In genomic region chr12:83687934-83688315, GRCm38 (mm10) we compare ENCODE assay signal across 8 mouse cellular contexts. TPM values are rescaled to one million over a fixed set of nuclear protein-coding genes. Genes with fewer than 3 reads are reported as not detected.
DNase-seq lines count a peak whose midpoint lies in the region; ATAC-seq and TF ChIP-seq lines count a peak whose summit lies in the region.

Gene Psen1, plus strand, starts transcription at chr12:83688152.

- H3K36me3 ChIP-seq in G1E (replicated peaks), result peaks cover 44% of the 10 kb centered on the region
- H3K36me3 ChIP-seq in forebrain, postnatal 0 days (ENCODE audit: insufficient read depth), result peaks cover 9% of the 10 kb centered on the region; the same call in 1 of the 2 replicates
- no peaks in the 10 kb centered on the region for H3K36me3 ChIP-seq in lung, embryonic 15.5 days

- peaks cover 44% of the 10 kb centered on the region for H3K4me1 ChIP-seq in G1E (ENCODE audit: insufficient read depth, low read depth, low read length)
- peaks cover 7% of the 10 kb centered on the region for H3K4me1 ChIP-seq in forebrain, postnatal 0 days (ENCODE audit: insufficient read depth)
- peaks cover 15% of the 10 kb centered on the region for H3K4me1 ChIP-seq in lung, embryonic 15.5 days

- peak within 1 kb of the TSS; percentile 87 for H3K27ac ChIP-seq in forebrain, postnatal 0 days (ENCODE audit: low read depth, low read length)
- H3K27ac ChIP-seq in lung, embryonic 15.5 days, result peak within 1 kb of the TSS; percentile 91

- no peaks in the 10 kb centered on the region for H3K27me3 ChIP-seq in G1E (ENCODE audit: insufficient read depth, low read length)
- H3K27me3 ChIP-seq in forebrain, postnatal 0 days (ENCODE audit: insufficient read depth, low read length), result no peaks in the 10 kb centered on the region
- H3K27me3 ChIP-seq in lung, embryonic 15.5 days, result no peaks in the 10 kb centered on the region

- peak within 1 kb of the TSS; percentile 77 for H3K4me2 ChIP-seq in forebrain, postnatal 0 days (ENCODE audit: low read depth)
- peak within 1 kb of the TSS; percentile 72 for H3K4me2 ChIP-seq in lung, embryonic 15.5 days

- peak within 1 kb of the TSS; percentile 65 for H3K9ac ChIP-seq in forebrain, postnatal 0 days
- H3K9ac ChIP-seq in lung, embryonic 15.5 days, result peak within 1 kb of the TSS; percentile 80

- peak; percentile 90 for ATAC-seq in G1E (ENCODE audit: extremely low read depth, insufficient number of reproducible peaks, low FRiP score, poor library complexity, severe bottlenecking)
- peak; percentile 99 for ATAC-seq in forebrain, postnatal 0 days
- peak; percentile 99 for ATAC-seq in lung, embryonic 15.5 days (ENCODE audit: borderline replicate concordance, extremely low read depth, low FRiP score, low TSS enrichment)

- no peak for TF ChIP-seq CTCF in G1E (IDR thresholded peaks at IDR 0.05; ENCODE audit: low read depth, low read length)
- 0 out of 2 replicates have a peak, but pooled peaks have one; percentile 19 for TF ChIP-seq CTCF in forebrain, postnatal 0 days (IDR thresholded peaks at IDR 0.05; ENCODE audit: low read depth)

- H3K9me3 ChIP-seq in G1E (replicated peaks), result no peaks in the 10 kb centered on the region
- no peaks in the 10 kb centered on the region for H3K9me3 ChIP-seq in forebrain, postnatal 0 days (ENCODE audit: low read length)
- no peaks in the 10 kb centered on the region for H3K9me3 ChIP-seq in lung, embryonic 15.5 days

- DNase-seq in G1E (ENCODE audit: low spot score), result peak; percentile 99
- DNase-seq in cerebellum, adult 18-20 months, result peak; percentile 93 to 95
- DNase-seq in forebrain, postnatal 0 days, result peak; percentile 96
- DNase-seq in heart, postnatal 4 days, result peak; percentile 96
- DNase-seq in layer of hippocampus, adult 8-10 months (ENCODE audit: low spot score in 2 of 2), result peak; percentile 87 to 89
- peak; percentile 89 for DNase-seq in ovary, adult 18-20 months (ENCODE audit: low spot score)
- DNase-seq in thymus, postnatal 0 days (ENCODE audit: low spot score), result peak; percentile 95

- 3% methylated on average over 38 of the region's 38 CpGs for WGBS in forebrain, postnatal 0 days
- WGBS in lung, embryonic 15.5 days, result under 1% methylated on average over 38 of the region's 38 CpGs

- peak within 1 kb of the TSS; percentile 81 for H3K4me3 ChIP-seq in G1E (ENCODE audit: low read depth, low read length)
- H3K4me3 ChIP-seq in forebrain, postnatal 0 days (ENCODE audit: low read depth, low read length), result peak within 1 kb of the TSS; percentile 64
- peak within 1 kb of the TSS; percentile 85 for H3K4me3 ChIP-seq in lung, embryonic 15.5 days

RNA-seq across cellular contexts. Expression of gene Psen1, which starts in this region (rescaled TPM):
- total RNA-seq in G1E (2014; fragmentation: Nextera tagmentation) (123 and 134 TPM in 2 replicates), G1E (2017) (59.8 and 74.3 TPM in 2 replicates)
- 26.3 and 32.5 TPM in 2 replicates for polyA plus RNA-seq in G1E (2012)
- 47.7 and 51.7 TPM in 2 replicates for total RNA-seq in forebrain, postnatal 0 days (2014; rRNA removed)
- polyA plus RNA-seq in forebrain, postnatal 0 days (2015; fragmentation: Nextera tagmentation; extraction: Ambion mirVana), result 47.5 and 58.0 TPM in 2 replicates
- total RNA-seq in heart, postnatal 4 days (2021), result 10 to 100 TPM; 43.7 to 44.7 TPM
- 10 to 100 TPM; 64.2 to 76.0 (median 69.9) TPM for total RNA-seq in layer of hippocampus, adult 8-10 months (2022)
- polyA plus RNA-seq in lung, embryonic 15.5 days (2015; fragmentation: Nextera tagmentation; extraction: Ambion mirVana), result 51.7 and 52.6 TPM in 2 replicates
- 57.2 and 58.9 TPM in 2 replicates for polyA plus RNA-seq in thymus, postnatal 0 days (2015; fragmentation: Nextera tagmentation; extraction: Ambion mirVana)

Comparison
In these comparisons a context has a peak if more than half of its experiments do, and no peak if none do; other contexts are left out.
1. Peak in every context shown above with its lines: DNase-seq, ATAC-seq, H3K4me3 ChIP-seq and H3K27ac ChIP-seq.